Mouse (Mus musculus) hindbrain, embryonic 12.5 days (tissue): ENCODE data around the gene Amer2. TPM values are rescaled to one million over a fixed set of nuclear protein-coding genes. Genes with fewer than 3 reads are reported as not detected.
A peak's percentile ranks its signal among the peaks of the same experiment; 100 is the strongest.

Experiments
- ATAC-seq: fragments of 200-750 bp; cut with Nextera tagmentation; 2 replicates; pipeline ENCODE4 v1.8.0; 2017; ENCODE audit warnings: moderate TSS enrichment; ENCODE audit not compliant: low FRiP score
- H3K27ac ChIP-seq: fragments of 300-500 bp; sonication (generic); 2 replicates; pipeline ENCODE4 v1.5.1; 2016; ENCODE audit warnings: mild to moderate bottlenecking
- H3K27me3 ChIP-seq: fragments of 300-500 bp; sonication (generic); 2 replicates; pipeline ENCODE4 v1.6.1; 2016; ENCODE audit warnings: mild to moderate bottlenecking
- H3K36me3 ChIP-seq: fragments of 300-500 bp; sonication (generic); 2 replicates; pipeline ENCODE4 v1.6.1; 2016; ENCODE audit warnings: mild to moderate bottlenecking
- H3K4me1 ChIP-seq: fragments of 300-500 bp; sonication (generic); 2 replicates; pipeline ENCODE4 v1.6.1; 2016
- H3K4me2 ChIP-seq: fragments of 300-500 bp; sonication (generic); replicated peaks from 2 replicates; pipeline ENCODE4 v1.6.1; 2016; ENCODE audit warnings: mild to moderate bottlenecking
- H3K4me3 ChIP-seq: fragments of 300-500 bp; sonication (generic); 2 replicates; pipeline ENCODE4 v1.5.1; 2016; ENCODE audit warnings: mild to moderate bottlenecking
- H3K9ac ChIP-seq: fragments of 300-500 bp; sonication (generic); 2 replicates; pipeline ENCODE4 v1.6.1; 2016; ENCODE audit warnings: mild to moderate bottlenecking, moderate library complexity
- H3K9me3 ChIP-seq: fragments of 300-500 bp; sonication (generic); replicated peaks from 2 replicates; pipeline ENCODE4 v1.6.1; 2016; ENCODE audit warnings: mild to moderate bottlenecking
- WGBS: fragments of 180-500 bp; shearing (Covaris S2); methylation state at CpG from one replicate; pipeline ENCODE4 v1.1.7; 2016; 5-methylcytosine and 5-hydroxymethylcytosine counted together
- polyA plus RNA-seq: library from polyadenylated mRNA; unstranded; fragments of >200 nt; fragmentation: Nextera tagmentation; extraction: Ambion mirVana; gene quantifications from 2 replicates; pipeline ENCODE4 v1.2.1, GENCODE M21; 2016

The Amer2 gene
- polyA plus RNA-seq, 1 experiment from 2014 or later = 28.2 TPM

DNA sequence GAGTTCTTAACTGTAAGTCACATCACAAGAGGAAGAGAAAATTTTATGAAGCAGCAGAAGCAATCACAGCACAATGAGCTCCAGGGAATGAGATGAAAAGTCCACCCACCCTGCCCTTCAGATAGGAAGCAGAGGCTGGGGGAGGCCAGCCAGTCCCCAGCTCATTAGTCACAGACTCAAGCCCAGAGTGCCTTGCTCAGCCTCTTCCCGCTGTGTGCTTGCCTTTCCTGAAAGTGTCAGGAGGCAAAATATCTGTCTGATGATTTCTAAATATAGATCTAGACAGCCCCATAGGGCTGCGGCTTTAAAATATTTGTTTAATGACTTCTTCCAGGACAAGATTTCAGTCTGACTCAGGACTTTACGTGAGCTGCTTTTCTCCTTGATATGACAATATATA lies 54.8 kb downstream of the Amer2 start:
- H3K36me3 ChIP-seq = no peaks in the 10 kb centered on the region
- no peak overlapping the region for H3K27ac ChIP-seq
- whole genome bisulfite sequencing = 61% methylated on average over 3 of the region's 3 CpGs

DNA sequence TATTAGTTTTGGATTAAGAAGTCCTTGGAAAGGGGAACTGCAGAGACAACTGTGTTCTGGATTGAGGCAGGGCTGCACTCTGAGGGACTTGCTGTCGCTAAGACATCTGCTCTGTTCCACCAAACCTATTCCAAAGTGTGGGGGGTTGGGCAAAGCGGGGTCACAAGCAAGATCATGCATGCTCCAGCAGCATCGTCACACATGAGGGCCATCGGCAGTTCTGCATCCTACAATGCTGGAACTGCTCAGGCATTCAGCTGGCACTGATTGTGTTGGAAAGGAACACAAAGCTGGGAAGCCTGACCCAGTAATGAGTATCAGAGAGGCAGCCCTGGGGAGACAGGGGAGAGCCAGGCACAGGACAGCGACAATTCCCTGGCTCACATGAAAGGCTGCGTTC lies 56.5 kb downstream of the Amer2 start:
- no peak overlapping the region for H3K9ac ChIP-seq
- ATAC-seq = peak; percentile 65
- WGBS = 30% methylated on average over 6 of the region's 6 CpGs
- H3K27ac ChIP-seq = no peak overlapping the region
- H3K36me3 ChIP-seq = no peaks in the 10 kb centered on the region
- no peaks in the 10 kb centered on the region for H3K27me3 ChIP-seq
- peaks cover 27% of the 10 kb centered on the region for H3K4me1 ChIP-seq
- no peak overlapping the region for H3K4me3 ChIP-seq
- H3K9me3 ChIP-seq = no peaks in the 10 kb centered on the region
- no peak overlapping the region for H3K4me2 ChIP-seq

More for the DNA sequence above, 54.8 kb downstream of the Amer2 start:
- H3K4me2 ChIP-seq = no peak overlapping the region
- H3K9ac ChIP-seq = no peak overlapping the region
- no peak overlapping the region for H3K4me3 ChIP-seq
- ATAC-seq = no peak
- H3K27me3 ChIP-seq = no peaks in the 10 kb centered on the region
- H3K4me1 ChIP-seq = peaks cover 27% of the 10 kb centered on the region
- H3K9me3 ChIP-seq = no peaks in the 10 kb centered on the region

DNA sequence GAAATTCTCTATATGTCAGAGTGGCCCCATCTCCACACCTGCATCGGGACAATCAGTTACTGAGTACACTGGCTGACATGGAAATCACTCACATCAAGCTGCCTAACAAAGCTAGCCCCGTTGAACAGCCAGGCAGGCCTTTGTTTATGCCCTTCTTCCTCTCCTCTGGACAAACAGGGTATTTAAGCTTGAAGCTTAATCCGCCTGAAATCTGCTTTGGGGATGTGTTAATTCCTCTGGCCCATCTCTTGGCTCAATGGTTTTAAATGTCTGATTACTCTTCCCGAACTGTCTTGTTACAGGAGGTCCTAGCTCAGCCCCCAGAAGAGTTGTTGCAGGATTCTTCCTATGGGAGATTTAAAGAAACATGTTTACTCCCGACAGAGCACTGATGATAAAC lies 58.5 kb downstream of the Amer2 start:
- WGBS = 59% methylated on average over 5 of the region's 5 CpGs
- H3K9ac ChIP-seq = no peak overlapping the region
- no peaks in the 10 kb centered on the region for H3K9me3 ChIP-seq
- no peaks in the 10 kb centered on the region for H3K27me3 ChIP-seq
- no peaks in the 10 kb centered on the region for H3K36me3 ChIP-seq
- H3K4me3 ChIP-seq = no peak overlapping the region
- no peak for ATAC-seq
- no peak overlapping the region for H3K27ac ChIP-seq
- H3K4me2 ChIP-seq = no peak overlapping the region
- peaks cover 27% of the 10 kb centered on the region for H3K4me1 ChIP-seq

DNA sequence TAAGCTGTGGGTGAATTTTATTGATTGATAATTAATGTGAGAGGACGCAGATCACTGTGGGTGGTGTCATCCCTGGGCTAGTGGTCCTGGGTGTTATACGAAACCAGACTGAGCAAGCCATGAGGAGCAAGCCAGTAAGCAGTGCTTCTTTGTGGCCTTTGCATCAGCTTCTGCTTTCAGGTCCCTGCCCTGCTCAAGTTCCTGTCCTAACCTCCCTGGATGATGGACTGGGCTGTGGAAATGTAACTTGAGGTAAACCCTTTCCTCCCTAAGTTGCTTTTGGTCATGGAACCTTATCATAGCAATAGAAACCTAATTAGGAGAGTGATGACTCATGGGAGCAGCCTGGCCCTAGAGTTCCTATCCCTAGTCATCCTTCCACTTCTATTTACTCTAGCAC lies 59.1 kb downstream of the Amer2 start:
- Histone ChIP-seq H3K9ac (no peak overlapping the region), H3K4me2 (no peak overlapping the region), H3K27ac (no peak overlapping the region), H3K27me3 (no peaks in the 10 kb centered on the region), H3K4me1 (peaks cover 27% of the 10 kb centered on the region), H3K9me3 (no peaks in the 10 kb centered on the region), H3K4me3 (no peak overlapping the region), H3K36me3 (no peaks in the 10 kb centered on the region)
- WGBS = 87% methylated on average over 2 of the region's 2 CpGs
- ATAC-seq = no peak

DNA sequence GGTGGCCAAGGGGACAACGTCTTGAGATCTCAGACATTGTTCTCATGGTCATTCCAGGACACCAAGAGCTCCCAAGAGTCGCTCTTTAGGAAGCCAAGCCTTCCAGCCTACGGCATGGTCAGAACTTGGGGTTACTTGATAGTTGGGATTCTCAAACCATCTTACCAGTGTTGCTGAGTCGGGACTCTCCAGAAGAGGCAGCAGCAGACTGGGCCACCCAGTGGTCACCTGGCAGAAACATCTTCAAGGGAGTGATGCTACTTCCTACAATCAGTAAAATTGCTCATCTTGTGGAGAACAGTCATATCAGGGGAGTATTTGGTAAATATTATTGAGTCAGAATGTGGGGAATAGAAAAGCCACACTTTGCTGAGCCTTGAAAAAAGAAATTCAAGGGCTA lies 62.5 kb downstream of the Amer2 start:
- Histone ChIP-seq H3K4me2 (no peak overlapping the region), H3K27me3 (no peaks in the 10 kb centered on the region), H3K4me3 (no peak overlapping the region), H3K9me3 (no peaks in the 10 kb centered on the region), H3K9ac (no peak overlapping the region), H3K36me3 (no peaks in the 10 kb centered on the region), H3K27ac (no peak overlapping the region), H3K4me1 (no peaks in the 10 kb centered on the region)
- no peak for ATAC-seq
- WGBS = 65% methylated on average over 4 of the region's 4 CpGs

DNA sequence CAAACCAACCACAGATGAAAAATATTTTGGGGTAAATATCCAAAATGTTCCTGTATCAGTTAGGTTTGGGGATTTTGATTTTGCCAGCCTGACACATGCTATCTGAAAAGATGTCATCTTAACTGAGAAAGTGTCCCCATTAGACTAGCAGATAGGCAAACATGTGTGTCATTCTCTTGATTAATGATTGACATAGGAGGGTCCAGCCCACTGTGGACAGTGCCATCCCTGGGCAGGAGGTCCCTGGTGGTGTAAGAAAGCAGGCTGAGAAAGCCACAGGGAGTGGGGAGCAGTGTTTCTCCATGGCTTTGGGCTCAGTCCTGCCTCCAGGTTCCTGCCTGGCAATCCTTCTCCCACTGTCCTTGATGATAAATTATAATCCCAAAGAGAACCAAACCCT lies 63.3 kb downstream of the Amer2 start:
- Histone ChIP-seq H3K36me3 (no peaks in the 10 kb centered on the region), H3K9ac (no peak overlapping the region), H3K4me3 (no peak overlapping the region), H3K27me3 (no peaks in the 10 kb centered on the region), H3K9me3 (no peaks in the 10 kb centered on the region), H3K4me1 (no peaks in the 10 kb centered on the region), H3K27ac (no peak overlapping the region), H3K4me2 (no peak overlapping the region)
- no peak for ATAC-seq

Other genes with a start within 250 kb of the Amer2 start
- gene Atp8a2, start 176.1 kb upstream of the Amer2 start, polyA plus RNA-seq = 20.7 and 21.3 TPM in 2 replicates
- gene Nupl1, start 121.8 kb upstream of the Amer2 start, polyA plus RNA-seq = 0.06 TPM in 1 of 2 replicates, not detected in the other
- gene Gm49336, start 121.8 kb upstream of the Amer2 start, polyA plus RNA-seq = 63.9 and 72.0 TPM in 2 replicates
- gene Mtmr6, start 108.0 kb upstream of the Amer2 start, polyA plus RNA-seq = 58.0 and 58.4 TPM in 2 replicates